Mouse (Mus musculus): ENCODE data around the gene Cib1. TPM values are rescaled to one million over a fixed set of nuclear protein-coding genes. Genes with fewer than 3 reads are reported as not detected.

Gene Cib1
- total RNA-seq, 2 experiments from 2014 or later: 5.8 to 8.5 TPM

- no peak for DNase-seq
These were observed 48.6 kb downstream of the Cib1 start for GRCm38 (mm10) chr7:80183969-80184368.

GRCm38 (mm10) chr7:80183466-80183865 is 49.1 kb downstream of the Cib1 start:
- no peak for DNase-seq

- DNase-seq: no peak
These were observed 50.5 kb downstream of the Cib1 start for GRCm38 (mm10) chr7:80182139-80182538.

- DNase-seq: no peak
These were observed 51.5 kb downstream of the Cib1 start for GRCm38 (mm10) chr7:80181078-80181477.

- no peak for DNase-seq
These were observed 52.4 kb downstream of the Cib1 start for GRCm38 (mm10) chr7:80180202-80180601.

- DNase-seq: no peak
These were observed 52.8 kb downstream of the Cib1 start for GRCm38 (mm10) chr7:80179790-80180189.

- no peak for DNase-seq
These were observed 53.3 kb downstream of the Cib1 start for GRCm38 (mm10) chr7:80179327-80179726.

GRCm38 (mm10) chr7:80178037-80178729 is 54.4 kb downstream of the Cib1 start:
- no peak for DNase-seq

- no peak for DNase-seq
These were observed 55.2 kb downstream of the Cib1 start for GRCm38 (mm10) chr7:80177438-80177837.

Other genes starting within 250 kb of the Cib1 start
- gene Zfp710, start 208.0 kb downstream of the Cib1 start, total RNA-seq (2021): 10 to 100 TPM; 20.8 to 27.9 TPM
- 100 to 1,000 TPM; 102 to 256 TPM for gene Idh2, start 117.4 kb downstream of the Cib1 start, total RNA-seq (2021)
- 1 to 10 TPM; 1.6 to 2.5 TPM for gene Sema4b, start 46.0 kb downstream of the Cib1 start, total RNA-seq (2021)
- gene Gdpgp1, start 52 bp upstream of the Cib1 start, total RNA-seq (2021): under 1 TPM; 0.77 to 0.91 TPM
- gene Ttll13, start 13.6 kb upstream of the Cib1 start, total RNA-seq (2021): not detected
- gene Ngrn, start 28.4 kb upstream of the Cib1 start, total RNA-seq (2021): 10 to 100 TPM; 20.4 to 22.4 TPM
- gene Vps33b, start 36.8 kb upstream of the Cib1 start, total RNA-seq (2021): 1 to 10 TPM; 2.9 to 3.7 TPM
- 1 to 10 TPM; 2.4 to 2.9 TPM for gene Prc1, start 61.6 kb upstream of the Cib1 start, total RNA-seq (2021)
- 1 to 10 TPM; 8.1 to 8.6 TPM for gene Rccd1, start 91.6 kb upstream of the Cib1 start, total RNA-seq (2021)
- gene Unc45a, start 108.2 kb upstream of the Cib1 start, total RNA-seq (2021): 10 to 100 TPM; 11.6 to 12.6 TPM
- gene Hddc3, start 110.3 kb upstream of the Cib1 start, total RNA-seq (2021): 10 to 100 TPM; 21.6 to 22.8 TPM
- 100 to 1,000 TPM; 138 to 146 TPM for gene Man2a2, start 138.6 kb upstream of the Cib1 start, total RNA-seq (2021)
- 1 to 10 TPM; 3.3 to 3.4 TPM for gene Fes, start 155.1 kb upstream of the Cib1 start, total RNA-seq (2021)
- gene Furin, start 172.6 kb upstream of the Cib1 start, total RNA-seq (2021): 10 to 100 TPM; 38.5 to 44.8 TPM

Measured in gastrocnemius, postnatal 25 days (tissue).